Mouse (Mus musculus) activated CD4-positive, CD25-positive, alpha-beta regulatory T cell, adult 4 months (primary cell): ENCODE data around the gene Nat8. TPM values are rescaled to one million over a fixed set of nuclear protein-coding genes. Genes with fewer than 3 reads are reported as not detected.
"Not testable (repeated sequence)": the region's sequence is repeated elsewhere in the genome, so short reads cannot be mapped to it uniquely, and the experiment has no call there.

Source experiments
- ATAC-seq: one replicate; pipeline ENCODE4 v1.8.0; 2017
- polyA plus RNA-seq, 2 experiments: library from polyadenylated mRNA; unstranded; fragments of 100-300 nt; shearing (Covaris generic); gene quantifications; one replicate each; pipeline ENCODE4 v1.2.1; 2017

Gene Nat8
- not detected for polyA plus RNA-seq

DNA sequence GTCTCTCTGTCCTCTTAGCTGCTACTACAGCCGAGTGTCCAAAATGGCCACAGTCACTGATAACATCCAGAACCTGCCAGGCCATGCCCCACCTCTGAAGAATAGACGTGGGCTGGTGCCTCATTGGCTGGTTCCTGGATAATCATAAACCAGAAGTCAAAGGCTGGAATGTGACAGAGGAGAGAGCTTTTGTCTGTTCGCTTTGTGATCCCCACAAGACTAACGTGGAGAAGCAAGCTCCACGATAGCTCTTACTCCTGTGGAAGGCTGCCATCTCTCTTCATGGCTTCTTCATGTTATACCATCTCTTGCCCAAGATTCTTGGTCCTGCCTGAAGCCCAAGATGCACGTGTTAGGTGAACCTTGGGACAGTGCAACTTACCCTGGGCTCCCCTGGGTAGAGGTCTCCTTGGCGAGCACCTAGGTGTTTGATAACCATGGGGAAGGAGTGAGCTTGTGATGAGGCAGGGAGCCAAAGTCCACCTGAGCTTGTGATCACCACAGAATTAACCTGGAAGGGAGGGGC lies at the start of gene Nat8:
TSS of gene Nat8 (minus strand) at position 287 of the 526 bp plus-strand sequence.
- no peak for ATAC-seq

DNA sequence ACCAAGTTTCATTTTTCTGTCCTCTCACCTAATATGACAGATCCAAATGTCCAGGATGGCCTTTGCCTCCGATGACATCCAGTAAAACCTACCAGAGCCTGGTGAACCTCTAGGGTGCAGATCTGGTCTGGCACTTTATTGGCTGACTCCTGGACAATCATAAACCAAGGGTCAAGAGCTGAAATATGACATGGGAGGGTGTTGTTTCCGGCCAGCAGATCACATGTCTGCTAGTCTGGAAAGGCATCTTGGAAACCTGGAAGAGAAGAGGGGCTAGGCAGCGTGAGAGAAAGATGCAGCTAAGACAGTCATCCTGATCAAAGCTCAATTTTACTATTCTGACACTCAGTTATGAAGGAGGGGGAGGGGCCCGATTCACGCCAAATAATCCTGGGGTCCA lies 37.1 kb upstream of the Nat8 start, which contains the start of gene Nat8f2:
TSS of gene Nat8f2 (minus strand) at position 153 of the 400 bp plus-strand sequence.
- not testable (repeated sequence) for ATAC-seq

DNA sequence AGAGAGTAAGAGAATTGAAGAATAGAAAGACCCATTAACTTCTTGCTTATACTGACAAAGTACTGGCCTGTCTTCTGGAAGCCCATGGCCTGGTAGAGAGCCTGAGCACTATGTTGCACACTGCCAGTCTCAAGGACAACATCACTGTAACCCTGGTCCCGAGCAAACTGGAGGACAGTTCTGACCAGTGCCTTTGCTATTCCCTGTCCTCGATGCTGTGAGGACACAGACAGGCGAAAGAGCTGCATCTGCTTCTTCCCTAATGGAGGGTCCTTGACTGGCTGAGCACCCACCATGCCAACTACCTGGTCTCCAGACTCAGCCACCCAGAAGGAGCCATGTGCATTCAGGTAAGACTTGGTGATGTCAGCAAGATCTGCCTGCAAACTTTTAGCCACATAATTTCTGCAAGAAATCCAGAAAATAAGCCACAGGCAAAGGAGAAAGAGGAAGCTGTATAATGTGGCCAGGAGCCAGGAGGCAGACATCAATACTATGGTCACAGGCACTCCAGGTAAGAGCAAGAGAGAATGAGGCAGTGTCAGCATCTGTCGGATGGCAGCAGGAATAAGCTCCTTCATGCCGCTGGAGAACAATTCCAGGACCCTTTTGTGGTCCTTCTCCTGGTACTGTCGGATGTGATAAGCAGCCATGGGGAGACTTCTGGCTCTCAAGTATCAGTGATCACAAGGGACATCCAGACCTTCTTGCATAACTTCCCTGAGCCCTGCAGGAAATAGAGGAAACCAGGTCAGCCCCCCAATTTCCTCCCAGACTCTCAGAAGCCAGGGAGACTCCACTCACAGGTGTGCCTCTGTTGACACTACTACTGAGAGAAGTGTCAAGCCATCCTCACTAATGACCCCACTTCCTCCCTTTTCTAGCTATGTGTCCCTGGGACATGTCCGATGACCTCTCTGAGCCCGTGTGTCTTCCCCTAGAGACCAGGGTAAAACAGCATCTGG lies 36.1 kb upstream of the Nat8 start:
- ATAC-seq, result no peak

DNA sequence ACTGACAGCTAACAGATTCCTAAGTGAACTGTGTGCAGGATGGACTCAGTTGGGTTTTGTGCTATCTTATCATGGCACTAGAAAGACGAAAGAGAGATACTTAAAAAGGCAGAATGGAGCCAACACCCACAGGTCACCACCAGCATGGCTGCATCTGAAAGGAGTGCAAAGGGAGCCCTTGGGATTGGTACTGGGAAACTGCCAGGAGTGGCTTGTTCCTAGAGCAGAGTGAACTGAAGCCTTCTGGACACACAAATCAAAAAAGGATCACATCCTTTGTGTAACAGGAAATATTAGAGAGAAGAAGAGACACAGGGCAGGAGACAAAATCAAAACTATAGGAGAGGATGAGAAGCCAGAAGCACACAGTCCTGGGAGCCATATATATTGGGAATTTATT lies 35.1 kb upstream of the Nat8 start:
- not testable (repeated sequence) for ATAC-seq

DNA sequence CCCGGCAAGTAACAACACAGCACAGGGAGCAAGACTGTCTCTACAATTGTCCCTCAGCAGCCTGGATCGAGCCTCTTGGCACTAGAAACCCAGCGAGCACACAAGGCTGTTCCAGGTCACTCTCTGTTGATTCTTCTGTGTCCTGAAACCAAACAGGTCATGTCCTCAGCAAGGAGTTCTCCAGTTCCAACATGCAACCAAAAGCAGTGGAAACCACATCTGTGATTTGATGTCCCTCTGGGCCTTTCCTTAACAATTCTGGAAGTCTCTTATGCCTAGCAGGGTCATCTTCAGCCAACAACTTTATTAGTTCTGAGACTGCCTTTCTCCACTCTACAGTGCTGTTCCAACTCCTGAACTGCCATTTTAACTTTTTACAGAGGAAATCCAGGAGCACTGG lies 34.3 kb upstream of the Nat8 start:
- not testable (repeated sequence) for ATAC-seq

DNA sequence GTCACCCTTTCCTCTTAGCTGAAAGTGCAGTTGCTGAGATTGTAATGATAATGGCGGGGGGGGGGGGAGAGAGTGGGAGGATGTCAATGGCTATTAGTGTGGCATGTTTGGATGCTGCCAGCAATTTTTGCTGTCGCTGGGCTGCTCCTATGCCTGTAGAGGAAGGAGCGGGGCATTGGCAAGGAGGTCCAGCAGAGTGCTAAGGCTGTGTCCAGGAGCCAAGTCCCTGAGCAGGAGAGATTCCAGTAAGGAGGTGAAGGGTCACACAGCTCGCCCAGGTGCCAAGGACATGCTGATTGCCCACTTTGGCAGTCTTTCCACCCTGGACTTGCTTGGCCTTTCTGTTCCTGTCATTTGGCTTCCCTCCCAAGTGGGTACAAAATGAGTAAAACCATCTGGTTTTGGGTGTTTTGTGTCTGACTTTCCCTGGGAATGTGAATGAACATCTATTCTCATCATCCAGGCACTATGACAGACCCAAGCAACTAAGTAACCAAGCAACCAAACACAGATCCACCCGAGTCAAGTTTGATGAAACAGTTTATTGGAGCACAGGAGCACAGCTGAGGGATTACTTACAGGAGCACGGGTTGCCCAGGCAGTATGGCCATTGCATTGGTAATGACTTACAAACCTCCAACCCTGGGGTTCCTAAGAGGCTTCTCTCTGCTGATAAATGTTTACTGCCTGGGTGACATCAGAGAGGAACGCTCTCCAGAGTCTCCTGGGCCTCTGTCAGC lies 33.2 kb upstream of the Nat8 start:
- not testable (repeated sequence) for ATAC-seq

DNA sequence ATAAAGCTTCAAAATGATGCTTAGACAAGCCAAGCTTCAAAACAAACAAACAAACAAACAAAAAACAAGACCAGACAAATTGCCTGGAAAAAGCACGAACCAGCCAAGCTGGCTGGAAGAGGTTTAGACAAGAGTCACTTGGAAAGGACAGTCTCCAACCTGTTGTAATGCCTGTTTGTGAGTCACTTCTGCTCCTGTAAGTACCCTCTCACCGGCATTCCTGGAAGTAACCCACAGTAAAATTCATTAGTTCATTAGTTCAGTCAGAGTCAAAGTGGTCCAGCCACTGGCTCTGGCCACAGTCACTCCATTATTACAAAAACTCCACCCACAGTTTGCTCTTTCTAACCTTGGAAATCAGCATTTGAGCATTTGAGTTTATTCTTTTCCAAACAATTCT lies 32.0 kb upstream of the Nat8 start:
- no peak for ATAC-seq

DNA sequence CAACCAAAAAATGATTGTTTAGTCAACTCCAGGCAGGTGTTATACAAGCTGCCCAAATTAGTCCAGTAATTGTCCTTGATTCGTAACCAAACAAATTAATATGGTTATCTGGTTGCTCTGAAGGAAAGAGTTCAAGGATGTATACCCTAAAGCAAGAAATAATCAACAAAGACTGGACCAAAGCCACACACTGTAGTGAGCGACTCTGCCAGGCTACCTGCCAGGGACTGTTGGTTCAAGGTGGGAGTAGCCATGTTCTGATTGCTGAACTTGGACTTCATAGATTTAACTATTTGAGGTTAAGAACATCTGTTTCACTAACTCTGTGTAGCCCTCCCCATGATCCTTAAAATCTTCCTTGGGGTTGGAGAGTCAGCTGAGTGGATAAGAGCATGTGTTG lies 31.3 kb upstream of the Nat8 start:
- ATAC-seq, result no peak

DNA sequence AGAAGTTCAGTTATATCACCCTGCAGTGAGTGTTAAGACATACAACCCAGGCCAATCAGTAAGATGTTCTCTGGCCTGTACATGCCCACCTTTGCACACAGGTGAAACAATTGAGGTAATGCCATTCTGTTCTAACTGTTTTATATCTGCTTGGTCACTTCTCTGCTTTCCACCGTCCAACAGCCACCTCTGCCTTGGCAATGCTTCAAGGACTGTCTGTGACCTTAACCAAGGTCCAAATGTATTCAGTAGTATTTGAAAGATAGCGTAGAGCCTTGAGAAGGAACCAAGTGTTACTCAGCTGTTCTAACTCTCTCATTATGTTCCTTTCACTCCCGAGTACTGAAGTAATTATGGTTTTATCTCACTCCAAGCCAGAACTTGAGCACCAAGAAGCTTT lies 30.7 kb upstream of the Nat8 start:
- no peak for ATAC-seq

DNA sequence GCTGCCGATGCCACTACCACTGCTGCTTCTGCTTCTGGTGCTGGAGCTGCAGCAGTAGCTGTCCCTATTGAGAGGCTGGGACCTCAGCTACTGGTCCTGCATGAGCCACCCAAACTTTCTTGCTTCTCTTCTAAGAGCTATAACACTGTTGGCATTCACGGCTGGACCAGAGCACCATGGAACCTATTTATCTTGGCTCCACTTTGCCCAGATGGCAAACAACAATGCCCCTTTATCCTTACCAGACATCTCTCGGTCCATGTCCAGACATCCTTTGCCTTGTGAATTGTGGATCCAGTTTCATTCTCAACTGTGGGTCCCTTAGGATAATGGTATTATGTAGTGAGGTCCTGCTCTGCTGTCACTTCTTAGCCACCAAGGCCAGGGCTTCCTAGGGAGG lies 29.4 kb upstream of the Nat8 start:
- ATAC-seq, result no peak

DNA sequence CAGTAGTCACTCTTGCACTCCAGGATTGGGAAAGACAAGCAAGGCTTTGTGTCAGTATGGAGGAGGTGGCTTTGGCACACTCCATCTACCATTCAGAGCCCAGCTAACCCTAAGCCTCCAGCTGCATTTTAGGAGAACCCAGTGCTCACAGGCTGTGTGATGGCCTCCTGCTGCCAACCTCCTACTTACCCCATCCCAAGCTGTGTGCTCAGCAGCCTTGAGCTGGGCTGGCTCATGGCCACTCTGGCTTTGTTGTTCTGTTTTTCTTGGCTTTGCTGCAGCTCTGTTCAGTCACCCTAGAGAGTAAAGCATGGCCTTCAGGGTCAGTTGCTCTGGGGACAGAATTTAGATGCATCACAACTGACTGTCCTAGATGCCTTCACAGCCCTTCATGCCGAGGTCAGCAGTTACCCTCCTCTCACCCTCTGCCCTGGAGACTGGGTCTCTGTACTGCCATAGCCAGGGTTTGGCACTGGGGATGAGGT lies 24.4 kb upstream of the Nat8 start:
- no peak for ATAC-seq

DNA sequence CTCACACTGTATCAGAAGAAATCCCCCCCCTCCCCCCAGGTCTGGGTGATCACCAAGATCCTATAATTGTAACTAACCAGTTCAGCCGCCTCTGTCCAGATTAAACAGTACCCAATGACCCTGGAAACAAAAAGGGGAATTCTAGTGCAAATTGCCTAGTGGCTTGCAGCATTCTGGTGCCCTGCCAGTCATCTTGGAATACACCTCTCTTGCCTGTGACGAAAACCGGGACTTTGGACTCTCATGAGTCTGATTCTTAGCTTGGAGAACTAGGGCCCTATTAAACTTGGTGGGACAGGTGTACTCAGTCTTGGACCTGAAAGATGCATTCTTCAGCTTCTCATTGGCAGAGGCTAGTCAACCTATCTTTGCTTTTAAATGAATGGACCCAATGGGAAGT lies 21.6 kb upstream of the Nat8 start:
- ATAC-seq, result no peak

DNA sequence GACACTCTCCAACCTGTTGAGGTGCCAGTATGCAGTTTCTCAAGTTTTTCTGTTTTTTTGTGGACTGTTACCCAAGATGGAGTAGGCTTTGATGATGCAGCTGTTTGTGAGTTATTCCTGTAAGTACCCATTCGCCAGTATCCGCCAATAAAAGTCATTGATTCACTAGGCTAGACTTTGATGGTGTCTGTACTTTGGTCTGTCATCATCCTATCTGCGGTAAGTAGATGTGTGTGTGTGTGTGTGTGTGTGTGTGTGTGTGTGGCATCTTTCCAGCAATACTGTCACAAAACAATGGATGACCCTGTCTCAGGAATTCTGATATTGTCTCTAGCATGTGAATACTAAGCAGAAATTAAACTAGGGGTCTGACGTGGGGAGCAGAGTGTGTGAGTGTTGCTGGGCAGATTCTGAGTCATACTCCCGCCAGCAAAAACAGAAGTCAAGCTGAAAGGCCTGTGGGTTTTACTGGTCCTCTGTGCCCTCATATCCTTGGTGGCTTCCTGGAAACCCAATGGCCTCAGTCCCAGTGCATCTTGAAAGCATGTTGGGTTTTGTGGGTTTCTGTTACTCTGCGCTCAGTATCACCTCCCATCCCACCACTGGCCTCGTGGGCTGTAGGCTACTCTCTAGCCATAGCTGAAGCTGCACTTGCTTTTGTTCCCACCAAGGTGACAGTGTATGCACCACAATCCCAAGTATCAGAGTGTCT lies 19.3 kb upstream of the Nat8 start:
- ATAC-seq, result no peak

DNA sequence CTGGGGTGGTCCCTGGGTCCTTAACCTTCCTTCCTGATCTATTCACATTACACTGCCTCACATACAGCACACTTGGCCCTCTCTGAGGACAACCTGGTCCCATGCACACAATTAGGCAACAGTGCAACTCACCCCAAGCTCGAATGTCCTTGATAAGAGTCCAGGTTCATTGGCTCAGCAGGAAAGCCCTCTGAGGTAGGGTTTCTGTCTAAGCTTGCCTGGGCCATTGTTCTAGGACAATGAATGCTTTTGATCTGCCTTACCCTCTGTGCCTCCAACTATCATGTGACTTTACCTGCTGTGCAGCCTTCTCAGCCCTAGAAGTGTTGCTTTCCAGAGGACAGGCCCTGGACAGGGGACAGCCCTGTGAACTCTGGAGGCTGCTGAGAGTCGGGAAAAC lies 17.4 kb upstream of the Nat8 start:
- ATAC-seq, result no peak

DNA sequence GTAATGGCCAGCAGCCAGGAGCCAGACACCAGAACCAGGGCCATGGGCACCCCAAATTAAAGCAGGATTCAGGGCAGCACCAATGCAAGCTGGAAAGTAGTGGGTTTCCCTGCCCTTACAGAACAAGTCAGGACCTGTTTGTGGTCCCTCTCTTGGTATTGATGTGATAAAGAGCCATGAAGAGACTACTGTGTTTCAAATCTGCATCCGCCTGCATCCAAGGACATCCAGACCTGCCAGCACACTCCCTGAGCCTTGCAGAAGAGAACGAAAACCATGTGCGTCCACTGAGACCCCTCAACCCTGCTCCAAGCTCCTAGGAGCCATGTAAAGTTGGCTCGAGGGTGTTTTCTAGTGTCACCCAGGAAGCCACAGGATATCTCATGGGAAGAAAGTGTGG lies 16.3 kb upstream of the Nat8 start:
- no peak for ATAC-seq

DNA sequence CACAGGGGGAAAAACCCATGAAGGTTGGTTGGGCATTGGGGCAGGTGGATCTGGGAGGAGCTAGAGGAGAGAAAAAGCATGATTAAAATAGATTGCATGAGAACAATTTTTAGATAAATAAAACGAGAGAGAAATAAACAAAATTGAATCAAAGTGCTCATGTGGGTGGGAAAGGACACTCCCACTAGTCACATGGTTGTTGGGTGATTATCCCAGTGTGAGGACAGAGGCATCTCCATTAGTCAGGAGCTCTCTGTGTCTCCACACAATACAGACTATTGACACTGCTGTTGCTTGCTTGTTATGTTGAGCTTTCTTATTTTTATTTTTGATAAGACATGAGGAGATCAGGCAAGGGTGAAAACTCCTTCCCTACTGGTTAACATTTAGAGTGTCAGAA lies 15.0 kb upstream of the Nat8 start:
- no peak for ATAC-seq

DNA sequence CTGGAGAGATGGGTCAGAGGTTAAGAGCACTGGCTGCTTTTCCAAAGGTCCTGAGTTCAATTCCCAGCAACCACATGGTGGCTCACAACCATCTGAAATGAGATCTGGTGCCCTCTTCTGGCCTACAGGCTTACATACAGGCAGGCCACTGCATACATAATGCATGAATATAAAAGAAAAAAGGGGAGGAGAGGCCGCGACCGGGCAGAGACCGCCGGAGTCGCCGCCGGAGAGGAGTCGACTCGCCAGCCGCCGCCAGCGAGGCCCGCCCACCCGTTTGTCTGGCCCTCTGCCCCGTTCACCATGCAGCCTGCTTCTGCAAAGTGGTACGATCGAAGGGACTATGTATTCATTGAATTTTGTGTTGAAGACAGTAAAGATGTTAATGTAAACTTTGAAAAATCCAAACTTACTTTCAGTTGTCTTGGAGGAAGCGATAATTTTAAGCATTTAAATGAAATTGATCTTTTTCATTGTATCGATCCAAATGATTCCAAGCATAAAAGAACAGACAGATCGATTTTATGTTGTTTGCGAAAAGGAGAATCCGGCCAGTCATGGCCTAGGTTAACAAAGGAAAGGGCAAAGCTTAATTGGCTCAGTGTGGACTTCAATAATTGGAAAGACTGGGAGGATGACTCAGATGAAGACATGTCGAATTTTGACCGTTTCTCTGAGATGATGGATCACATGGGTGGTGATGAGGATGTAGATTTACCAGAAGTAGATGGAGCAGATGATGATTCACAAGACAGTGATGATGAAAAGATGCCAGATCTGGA lies 12.0 kb upstream of the Nat8 start:
- ATAC-seq, result not testable (repeated sequence)

DNA sequence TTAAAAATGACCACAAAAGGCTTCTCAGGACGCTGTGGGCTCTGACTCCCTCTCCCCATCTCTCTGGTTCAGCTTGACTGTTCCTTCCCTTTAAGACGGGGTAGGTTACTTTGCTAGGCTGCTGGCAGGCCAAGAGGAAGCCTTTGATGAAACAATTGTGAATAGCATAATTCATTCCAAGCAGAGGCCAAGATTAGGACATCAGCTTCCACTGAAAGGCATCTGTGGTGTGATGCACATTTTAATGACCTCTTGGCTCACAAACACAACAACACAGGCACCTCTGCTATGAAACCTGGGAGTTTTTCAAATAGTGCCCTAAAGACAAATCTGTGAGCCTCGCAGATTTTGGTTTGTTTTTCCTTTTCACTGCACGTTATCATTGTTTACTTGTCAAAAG lies 8.1 kb upstream of the Nat8 start:
- ATAC-seq, result no peak

DNA sequence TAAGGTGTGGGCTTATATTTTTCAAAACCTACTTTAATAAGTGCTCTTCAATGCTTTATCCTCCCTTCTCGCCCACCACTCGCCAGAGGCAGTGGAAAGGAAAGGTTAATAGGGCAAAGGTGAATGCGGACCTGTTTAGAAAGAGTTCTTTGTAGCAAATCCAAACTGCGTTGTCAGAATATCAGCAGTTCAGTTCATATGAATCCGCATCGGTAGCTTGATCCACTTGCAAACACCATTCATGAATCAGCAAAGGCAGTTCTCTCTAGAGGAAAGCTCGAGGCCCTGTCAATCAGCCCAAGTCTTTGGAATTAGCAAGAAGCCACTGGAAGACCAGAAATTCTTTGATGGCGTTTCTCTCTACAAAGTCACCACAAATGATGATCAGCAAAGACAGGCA lies 6.8 kb upstream of the Nat8 start:
- ATAC-seq, result no peak

DNA sequence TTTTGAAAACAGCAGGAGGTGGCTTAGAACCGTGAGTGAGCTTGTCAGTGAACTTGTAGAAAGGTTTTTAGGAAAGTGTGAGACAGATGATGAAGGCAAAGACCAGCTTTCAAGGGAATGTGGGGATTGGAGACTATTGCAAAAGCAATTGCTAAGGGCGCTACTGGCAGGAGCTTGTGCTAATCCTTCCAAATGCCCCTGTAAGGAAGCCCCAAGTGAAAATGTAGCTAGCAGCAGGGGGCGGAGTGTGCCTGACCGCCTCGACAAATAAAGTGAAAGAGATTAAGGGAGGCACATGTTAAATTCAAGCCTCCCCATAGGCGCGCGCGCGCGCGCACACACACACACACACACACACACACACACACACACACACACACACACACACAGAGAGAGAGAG lies 5.4 kb upstream of the Nat8 start:
- not testable (repeated sequence) for ATAC-seq

DNA sequence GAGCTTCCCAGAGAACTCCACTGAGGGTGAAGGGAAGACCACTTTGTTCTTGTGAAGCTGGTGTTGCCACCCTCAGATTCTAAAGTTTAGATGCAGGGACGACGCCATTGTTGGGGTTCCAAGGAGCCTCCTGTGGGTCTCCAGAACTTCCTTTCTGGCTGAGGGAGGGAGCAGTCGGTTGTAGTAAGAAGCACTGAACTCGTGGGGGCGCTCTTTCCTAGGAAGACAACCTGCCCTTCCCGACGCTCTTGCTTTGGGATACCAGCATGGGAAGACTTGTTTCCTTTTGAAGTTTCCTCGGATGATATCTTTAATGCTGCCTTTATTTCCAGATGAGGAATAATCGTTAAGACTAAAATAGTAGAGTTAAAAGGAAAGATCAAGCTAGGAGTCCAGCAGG lies 4.9 kb upstream of the Nat8 start:
- not testable (repeated sequence) for ATAC-seq

DNA sequence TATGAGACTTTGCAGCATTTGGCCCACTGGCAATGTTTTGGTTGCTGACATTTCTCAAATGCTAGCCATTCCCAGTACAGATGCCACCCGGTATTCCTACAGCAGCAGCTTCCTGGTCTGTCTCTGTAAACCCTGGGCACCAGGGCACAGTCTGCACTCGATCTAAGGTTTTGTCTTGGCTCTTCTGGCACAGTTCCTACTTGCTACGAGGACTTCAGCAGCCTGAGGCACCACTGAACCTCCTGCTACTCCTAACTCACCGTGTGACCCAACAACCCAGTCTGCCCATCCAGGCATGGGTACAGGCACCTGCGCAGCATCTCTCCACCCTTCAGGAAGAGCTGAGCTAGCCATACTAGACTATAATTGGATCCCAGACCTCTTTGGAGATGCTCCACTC lies 4.2 kb upstream of the Nat8 start:
- not testable (repeated sequence) for ATAC-seq
